Mouse (Mus musculus) liver, adult 2 months (tissue): ENCODE data around the gene Mrps27.

Source experiments
- CTCF ChIP-seq: fragments of 200-500 bp; IDR thresholded peaks from 2 replicates; pipeline ENCODE4 v1.5.1; 2011; ENCODE audit warnings: low read depth, low read length, control low read depth
- POLR2A ChIP-seq: fragments of 200-500 bp; IDR thresholded peaks from 2 replicates; pipeline ENCODE4 v1.6.1; 2011; ENCODE audit warnings: low read length, control low read depth; ENCODE audit not compliant: insufficient read depth; ENCODE audit errors: extremely low read depth

- no peak for TF ChIP-seq CTCF
- TF ChIP-seq POLR2A, result no peak
These were observed 99.9 kb downstream of the Mrps27 start for GRCm38 (mm10) chr13:99444431-99444871.
